Mouse (Mus musculus) MEL (cell line): ENCODE measurements around the gene Rin2. TPM values are rescaled to one million over a fixed set of nuclear protein-coding genes. Genes with fewer than 3 reads are reported as not detected.

ENCODE experiments used
- DNase-seq: peaks from one replicate; pipeline ENCODE4 v3.0.0; 2011; ENCODE audit warnings: low read depth, low spot score
- H3K27ac ChIP-seq: 2 replicates; pipeline ENCODE4 v1.5.1; 2012; ENCODE audit warnings: low read depth, mild to moderate bottlenecking, control low read depth, low read length, moderate library complexity; ENCODE audit not compliant: control insufficient read depth
- H3K27me3 ChIP-seq, 2 experiments: fragments of 150-350 bp in 1 of 2; sonication (generic) in 1 of 2; 2 replicates each; pipeline ENCODE4 v1.6.1; 2012; ENCODE audit warnings: low read length in 2 of 2, mild to moderate bottlenecking in 2 of 2, improper control_type of control experiment in 1 of 2, moderate library complexity in 1 of 2; ENCODE audit not compliant: insufficient read depth in 2 of 2, control insufficient read depth in 1 of 2
- H3K36me3 ChIP-seq, 2 experiments: 2 replicates each; pipeline ENCODE4 v1.6.1; 2012 to 2014; ENCODE audit warnings: low read length in 2 of 2, improper control_type of control experiment in 1 of 2, inconsistent platforms in 1 of 2, mild to moderate bottlenecking in 1 of 2; ENCODE audit not compliant: insufficient read depth in 2 of 2, control insufficient read depth in 1 of 2
- H3K4me1 ChIP-seq, 2 experiments: fragments of 150-350 bp in 1 of 2; sonication (generic) in 1 of 2; 2 replicates each; pipeline ENCODE4 v1.6.1; 2012; ENCODE audit warnings: low read length in 2 of 2, improper control_type of control experiment in 1 of 2, mild to moderate bottlenecking in 1 of 2; ENCODE audit not compliant: insufficient read depth in 2 of 2, control insufficient read depth in 1 of 2
- H3K4me3 ChIP-seq, 2 experiments: fragments of 150-350 bp in 1 of 2; sonication (generic) in 1 of 2; 2 replicates each; pipeline ENCODE4 v1.5.1; 2012; ENCODE audit warnings: low read depth in 2 of 2, low read length in 2 of 2, mild to moderate bottlenecking in 2 of 2, moderate library complexity in 2 of 2, control low read depth in 1 of 2, improper control_type of control experiment in 1 of 2; ENCODE audit not compliant: control insufficient read depth in 1 of 2, insufficient read depth in 1 of 2
- H3K79me2 ChIP-seq: 2 replicates; pipeline ENCODE4 v1.6.1; 2012; ENCODE audit warnings: mild to moderate bottlenecking, low read length, moderate library complexity; ENCODE audit not compliant: control insufficient read depth, poor library complexity, insufficient read depth
- H3K9ac ChIP-seq: 2 replicates; pipeline ENCODE4 v1.6.1; 2012; ENCODE audit warnings: low read depth, mild to moderate bottlenecking, control low read depth, low read length, moderate library complexity; ENCODE audit not compliant: control insufficient read depth, poor library complexity, severe bottlenecking
- H3K9me3 ChIP-seq: fragments of 150-350 bp; sonication (generic); replicated peaks from 2 replicates; pipeline ENCODE4 v1.6.1; 2012; ENCODE audit warnings: mild to moderate bottlenecking, low read length, improper control_type of control experiment, moderate library complexity; ENCODE audit not compliant: insufficient read depth
- BHLHE40 ChIP-seq: IDR thresholded peaks from 2 replicates; pipeline ENCODE4 v1.6.1; 2012; ENCODE audit warnings: low read depth, mild to moderate bottlenecking, inconsistent platforms, low read length, improper control_type of control experiment, borderline replicate concordance
- CTCF ChIP-seq, 3 experiments: IDR thresholded peaks in 2 of 3; conservative IDR thresholded peaks in 1 of 3; 2 replicates each; pipeline ENCODE4 v1.5.1; 2011 to 2012; ENCODE audit warnings: low read length in 3 of 3, low read depth in 2 of 3, mild to moderate bottlenecking in 2 of 3, improper control_type of control experiment in 1 of 3, inconsistent platforms in 1 of 3, mixed read lengths in 1 of 3, moderate library complexity in 1 of 3; ENCODE audit not compliant: control insufficient read depth in 1 of 3, insufficient read depth in 1 of 3, poor library complexity in 1 of 3, severe bottlenecking in 1 of 3
- GABPA ChIP-seq: IDR thresholded peaks from 2 replicates; pipeline ENCODE4 v1.6.1; 2012; ENCODE audit warnings: low read depth, mild to moderate bottlenecking, inconsistent platforms, low read length, improper control_type of control experiment, moderate library complexity
- GATA1 ChIP-seq: IDR thresholded peaks from 2 replicates; pipeline ENCODE4 v1.6.1; 2011; ENCODE audit warnings: low read depth, low read length, improper control_type of control experiment
- HCFC1 ChIP-seq: IDR thresholded peaks from 2 replicates; pipeline ENCODE4 v1.6.1; 2012; ENCODE audit warnings: low read depth, mild to moderate bottlenecking, inconsistent platforms, low read length, improper control_type of control experiment, moderate library complexity
- KAT2A ChIP-seq: conservative IDR thresholded peaks from 2 replicates; pipeline ENCODE4 v1.6.1; 2012; ENCODE audit warnings: low read depth, low read length, improper control_type of control experiment, inconsistent platforms
- MAZ ChIP-seq: IDR thresholded peaks from 2 replicates; pipeline ENCODE4 v1.6.1; 2012; ENCODE audit warnings: low read depth, mild to moderate bottlenecking, inconsistent platforms, low read length, improper control_type of control experiment
- MYB ChIP-seq: IDR thresholded peaks from 2 replicates; pipeline ENCODE4 v1.6.1; 2011; ENCODE audit warnings: mild to moderate bottlenecking, low read depth, low read length, improper control_type of control experiment
- NELFE ChIP-seq: IDR thresholded peaks from 2 replicates; pipeline ENCODE4 v1.6.1; 2011; ENCODE audit warnings: low read depth, low read length, improper control_type of control experiment
- POLR2AphosphoS5 ChIP-seq: IDR thresholded peaks from 2 replicates; pipeline ENCODE4 v1.6.1; 2012; ENCODE audit warnings: low read depth, borderline replicate concordance, mild to moderate bottlenecking, inconsistent platforms, low read length, moderate library complexity, mixed read lengths
- RAD21 ChIP-seq: IDR thresholded peaks from 2 replicates; pipeline ENCODE4 v1.6.1; 2011; ENCODE audit warnings: mild to moderate bottlenecking, low read depth, low read length, improper control_type of control experiment
- RCOR1 ChIP-seq: IDR thresholded peaks from 2 replicates; pipeline ENCODE4 v1.6.1; 2012; ENCODE audit warnings: low read depth, mild to moderate bottlenecking, inconsistent platforms, low read length, improper control_type of control experiment
- SIN3A ChIP-seq: IDR thresholded peaks from 2 replicates; pipeline ENCODE4 v1.6.1; 2012; ENCODE audit warnings: low read length, improper control_type of control experiment, inconsistent platforms
- SMC3 ChIP-seq: IDR thresholded peaks from 2 replicates; pipeline ENCODE4 v1.6.1; 2011; ENCODE audit warnings: low read depth, low read length, improper control_type of control experiment
- TBP ChIP-seq: IDR thresholded peaks from 2 replicates; pipeline ENCODE4 v1.8.0; 2011; ENCODE audit warnings: low read depth, low read length, improper control_type of control experiment
- TCF12 ChIP-seq: IDR thresholded peaks from 2 replicates; pipeline ENCODE4 v1.6.1; 2014; ENCODE audit warnings: low read depth, mild to moderate bottlenecking, inconsistent platforms, low read length, improper control_type of control experiment, moderate library complexity
- USF1 ChIP-seq: IDR thresholded peaks from 2 replicates; pipeline ENCODE4 v1.6.1; 2014; ENCODE audit warnings: low read depth, mild to moderate bottlenecking, inconsistent platforms, low read length, improper control_type of control experiment, moderate library complexity
- USF2 ChIP-seq, 2 experiments: IDR thresholded peaks; 2 replicates each; pipeline ENCODE4 v1.6.1; 2011 to 2012; ENCODE audit warnings: improper control_type of control experiment in 2 of 2, low read length in 2 of 2, borderline replicate concordance in 1 of 2, inconsistent platforms in 1 of 2, low read depth in 1 of 2, mild to moderate bottlenecking in 1 of 2; ENCODE audit not compliant: insufficient read depth in 1 of 2
- ZKSCAN1 ChIP-seq: IDR thresholded peaks from 2 replicates; pipeline ENCODE4 v1.6.1; 2012; ENCODE audit warnings: low read depth, mild to moderate bottlenecking, inconsistent platforms, low read length, improper control_type of control experiment, moderate library complexity
- ZMIZ1 ChIP-seq: IDR thresholded peaks from 2 replicates; pipeline ENCODE4 v1.6.1; 2012; ENCODE audit warnings: low read depth, mild to moderate bottlenecking, inconsistent platforms, low read length, improper control_type of control experiment, moderate library complexity
- ZNF384 ChIP-seq: IDR thresholded peaks from 2 replicates; pipeline ENCODE4 v1.6.1; 2012; ENCODE audit warnings: low read depth, mild to moderate bottlenecking, inconsistent platforms, low read length, improper control_type of control experiment
- polyA plus RNA-seq, 2 experiments: library from polyadenylated mRNA; stranded (reverse) in 1 of 2; unstranded in 1 of 2; fragments of >175 nt in 1 of 2; fragments of >200 nt in 1 of 2; gene quantifications; 2 replicates each; pipeline versions ENCODE4 v1.2.1 to v1.2.4; 2012; ENCODE audit warnings: low replicate concordance in 2 of 2, low read depth in 1 of 2; ENCODE audit not compliant: insufficient read length in 2 of 2, insufficient read depth in 1 of 2, missing spikeins in 1 of 2
- total RNA-seq: library from RNA; depleted of rRNA; stranded (reverse); fragments of 300-350 nt; gene quantifications from 2 replicates; pipeline ENCODE4 v1.2.3, GENCODE M21; 2012

Gene Rin2
- total and polyA plus RNA-seq, 3 experiments = 0.01 TPM; not detected in 2

GRCm38 (mm10) chr2:145697160-145697559 lies 22.1 kb downstream of the Rin2 start:
- Histone ChIP-seq H3K9ac (no peak overlapping the region), H3K4me1 (no peaks in the 10 kb centered on the region), H3K4me3 (no peak overlapping the region), H3K36me3 (no peaks in the 10 kb centered on the region)
- no peak for DNase-seq
- TF ChIP-seq GABPA = no peak
- TF ChIP-seq BHLHE40 = no peak
- no peak for TF ChIP-seq ZKSCAN1
- no peak for TF ChIP-seq CTCF (IDR thresholded peaks at IDR 0.05 in 2 of 3, conservative IDR thresholded peaks at IDR 0.05 in 1 of 3; ENCODE audit: control insufficient read depth in 1 of 3, insufficient read depth in 1 of 3, low read depth in 2 of 3, low read length in 3 of 3, poor library complexity in 1 of 3, severe bottlenecking in 1 of 3)
- TF ChIP-seq NELFE = no peak
- no peak for TF ChIP-seq SMC3
- TF ChIP-seq USF2 (IDR thresholded peaks at IDR 0.05; ENCODE audit: borderline replicate concordance in 1 of 2, insufficient read depth in 1 of 2, low read depth in 1 of 2, low read length in 2 of 2) = no peak
- TF ChIP-seq KAT2A = no peak
- no peak for TF ChIP-seq TBP
- TF ChIP-seq ZNF384 = no peak
- TF ChIP-seq TCF12 = no peak
- TF ChIP-seq SIN3A = no peak
- TF ChIP-seq ZMIZ1 = no peak
- TF ChIP-seq USF1 = no peak
- no peak for TF ChIP-seq HCFC1
- no peak for TF ChIP-seq MAZ
- TF ChIP-seq GATA1 = no peak
- TF ChIP-seq RCOR1 = no peak
- no peak for TF ChIP-seq RAD21
- TF ChIP-seq, all 39 proteins: peak for 0
- H3K27me3 ChIP-seq = no peaks in the 10 kb centered on the region
- no peaks in the 10 kb centered on the region for H3K79me2 ChIP-seq
- H3K9me3 ChIP-seq = no peaks in the 10 kb centered on the region
- H3K27ac ChIP-seq = no peak overlapping the region

GRCm38 (mm10) chr2:145699414-145700071 lies 24.5 kb downstream of the Rin2 start:
- Histone ChIP-seq H3K27me3 (no peaks in the 10 kb centered on the region), H3K79me2 (no peaks in the 10 kb centered on the region), H3K9me3 (no peaks in the 10 kb centered on the region), H3K4me1 (no peaks in the 10 kb centered on the region), H3K9ac (no peak overlapping the region), H3K27ac (no peak overlapping the region), H3K4me3 (no peak overlapping the region), H3K36me3 (no peaks in the 10 kb centered on the region)
- no peak for DNase-seq
- TF ChIP-seq KAT2A = no peak
- no peak for TF ChIP-seq BHLHE40
- TF ChIP-seq USF1 = no peak
- no peak for TF ChIP-seq MYB
- no peak for TF ChIP-seq POLR2AphosphoS5
